Mouse (Mus musculus) forebrain, postnatal 0 days (tissue): ENCODE measurements around the gene Zfp688. TPM values are rescaled to one million over a fixed set of nuclear protein-coding genes. Genes with fewer than 3 reads are reported as not detected.
A peak's percentile ranks its signal among the peaks of the same experiment; 100 is the strongest.
"Not testable (repeated sequence)": the region's sequence is repeated elsewhere in the genome, so short reads cannot be mapped to it uniquely, and the experiment has no call there.

Experiments used
- ATAC-seq: fragments of 200-750 bp; cut with Nextera tagmentation; 2 replicates; pipeline ENCODE4 v1.8.0; 2017; ENCODE audit warnings: mild to moderate bottlenecking, moderate library complexity
- DNase-seq: peaks from one replicate; pipeline ENCODE4 v3.0.0-alpha.2; 2015
- H3K27ac ChIP-seq: fragments of 300-500 bp; sonication (generic); 2 replicates; pipeline ENCODE4 v1.5.1; 2014; ENCODE audit warnings: low read depth, mild to moderate bottlenecking, antibody characterized with exemption, low read length, moderate library complexity, mixed read lengths
- H3K27me3 ChIP-seq: fragments of 300-500 bp; sonication (generic); 2 replicates; pipeline ENCODE4 v1.6.1; 2014; ENCODE audit warnings: mild to moderate bottlenecking, low read length, mixed read lengths; ENCODE audit not compliant: insufficient read depth
- H3K36me3 ChIP-seq: fragments of 300-500 bp; sonication (generic); 2 replicates; pipeline ENCODE4 v1.6.1; 2014; ENCODE audit warnings: mild to moderate bottlenecking, moderate library complexity; ENCODE audit not compliant: insufficient read depth
- H3K4me1 ChIP-seq: fragments of 300-500 bp; sonication (generic); 2 replicates; pipeline ENCODE4 v1.6.1; 2014; ENCODE audit warnings: antibody characterized with exemption; ENCODE audit not compliant: insufficient read depth
- H3K4me2 ChIP-seq: fragments of 300-500 bp; sonication (generic); 2 replicates; pipeline ENCODE4 v1.6.1; 2014; ENCODE audit warnings: low read depth, mild to moderate bottlenecking, moderate library complexity
- H3K4me3 ChIP-seq: fragments of 300-500 bp; sonication (generic); 2 replicates; pipeline ENCODE4 v1.5.1; 2014; ENCODE audit warnings: low read depth, low read length, mixed read lengths
- H3K9ac ChIP-seq: fragments of 300-500 bp; sonication (generic); 2 replicates; pipeline ENCODE4 v1.6.1; 2014; ENCODE audit warnings: mild to moderate bottlenecking
- H3K9me3 ChIP-seq: fragments of 300-500 bp; sonication (generic); 2 replicates; pipeline ENCODE4 v1.6.1; 2016; ENCODE audit warnings: low read length
- CTCF ChIP-seq: sonication (generic); IDR thresholded peaks from 2 replicates; pipeline ENCODE4 v1.5.1; 2016; ENCODE audit warnings: antibody characterized with exemption, control low read depth, low read depth
- WGBS: fragments of 180-500 bp; shearing (Covaris S2); extraction: QIAGEN DNeasy Blood & Tissue Kit; methylation state at CpG from one replicate; pipeline ENCODE4 v1.1.7; 2014; 5-methylcytosine and 5-hydroxymethylcytosine counted together
- polyA plus RNA-seq: library from polyadenylated mRNA; unstranded; fragments of >200 nt; fragmentation: Nextera tagmentation; extraction: Ambion mirVana; gene quantifications from 2 replicates; pipeline ENCODE4 v1.2.1, GENCODE M21; 2015
- total RNA-seq: library from RNA; depleted of rRNA; stranded (reverse); fragments of >200 nt; gene quantifications from 2 replicates; pipeline ENCODE4 v1.2.3, GENCODE M21; 2014

Gene Zfp688
- total and polyA plus RNA-seq, 2 experiments from 2014 or later: 20.8 to 32.0 TPM

DNA sequence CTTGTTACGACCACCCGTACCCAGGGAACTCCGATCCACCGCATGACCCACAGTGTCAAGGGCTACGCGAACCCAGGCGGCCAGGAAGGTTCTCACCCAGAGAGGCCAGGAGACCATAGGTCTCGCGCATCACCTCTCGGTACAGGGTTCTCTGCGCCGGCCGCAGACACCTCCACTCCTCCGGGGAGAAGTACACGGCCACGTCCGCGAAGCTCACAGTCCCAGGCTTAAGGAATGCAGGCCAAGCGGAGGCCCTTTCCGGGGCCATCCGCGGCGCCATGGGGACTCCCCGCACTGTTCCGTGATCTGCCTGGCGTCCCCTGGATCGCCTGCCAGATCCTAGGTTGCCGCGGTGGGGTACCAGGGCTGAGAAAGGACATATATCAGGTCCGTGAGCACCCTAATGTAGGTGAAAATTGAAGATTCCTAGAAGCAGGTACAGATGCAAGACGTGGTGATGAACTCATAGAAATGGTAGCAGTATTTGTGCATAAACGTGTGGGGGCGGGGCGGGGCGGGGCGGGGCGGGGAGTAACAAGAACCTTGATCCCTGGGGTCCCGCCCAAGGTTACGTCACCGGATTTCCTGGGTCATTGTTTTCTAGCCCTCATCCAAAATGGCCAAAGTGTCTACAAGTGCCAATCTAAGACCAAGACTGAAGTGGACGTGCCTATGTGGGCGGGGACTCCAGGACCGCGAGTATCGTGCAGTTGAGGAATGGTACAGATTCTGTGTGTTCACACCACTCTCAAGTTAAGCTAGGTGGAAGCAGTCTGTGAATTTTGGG, 28.5 kb downstream of the Zfp688 start, which contains the start of gene E430018J23Rik:
TSS of gene E430018J23Rik (minus strand) at position 473 of the 787 bp plus-strand sequence.
- peak within 1 kb of the TSS; percentile 80 for H3K4me2 ChIP-seq
- DNase-seq (peak; percentile 96), ATAC-seq (peak; percentile 92)
- no peak for TF ChIP-seq CTCF
- 2% methylated on average over 45 of the region's 45 CpGs for WGBS
- no peaks in the 10 kb centered on the region for H3K27me3 ChIP-seq
- no peaks in the 10 kb centered on the region for H3K9me3 ChIP-seq
- H3K4me3 ChIP-seq: peak within 1 kb of the TSS; percentile 54
- H3K27ac ChIP-seq: peak within 1 kb of the TSS; percentile 83
- peaks cover 10% of the 10 kb centered on the region; the same call in 1 of the 2 replicates for H3K4me1 ChIP-seq
- peak within 1 kb of the TSS; percentile 87 for H3K9ac ChIP-seq
- peaks cover 4% of the 10 kb centered on the region; the same call in 1 of the 2 replicates for H3K36me3 ChIP-seq

DNA sequence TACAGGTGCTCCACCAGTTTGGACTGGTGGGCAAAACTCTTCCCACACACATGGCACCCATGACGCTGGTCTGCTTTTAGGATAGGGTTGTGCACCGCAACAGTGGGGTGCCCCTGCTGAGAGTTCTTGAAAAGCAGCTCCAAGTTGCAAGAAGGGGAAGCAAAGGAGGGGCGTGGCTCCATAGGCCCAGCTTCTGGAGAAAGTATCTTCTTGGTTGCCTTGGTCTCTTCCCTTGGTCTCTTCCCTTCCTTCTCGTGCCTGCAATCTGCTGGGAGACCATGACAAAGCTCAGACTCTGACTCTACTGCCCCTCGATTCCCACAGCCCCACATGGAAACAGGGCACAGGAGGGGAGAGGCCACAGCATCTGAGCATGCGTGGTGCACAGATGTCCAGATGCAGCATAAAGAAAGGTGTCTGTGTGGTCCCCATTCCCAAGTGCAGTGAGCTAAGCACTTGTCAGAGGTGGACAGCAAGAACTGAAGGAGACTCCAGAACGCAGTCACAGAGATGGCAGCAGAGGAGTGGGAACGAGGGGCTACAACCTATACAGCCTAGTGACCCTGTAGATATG, 29.5 kb downstream of the Zfp688 start:
- DNase-seq: no peak
- no peak for TF ChIP-seq CTCF
- Histone ChIP-seq H3K4me1 (peaks cover 10% of the 10 kb centered on the region; the same call in 1 of the 2 replicates), H3K4me3 (peak overlapping the region; percentile 54; the same call in 1 of the 2 replicates), H3K9me3 (no peaks in the 10 kb centered on the region), H3K27ac (no peak overlapping the region), H3K4me2 (peak overlapping the region; percentile 80), H3K9ac (peak overlapping the region; percentile 87), H3K36me3 (peaks cover 4% of the 10 kb centered on the region; the same call in 1 of the 2 replicates), H3K27me3 (no peaks in the 10 kb centered on the region)
- no peak for ATAC-seq
- 84% methylated on average over 8 of the region's 8 CpGs for WGBS

DNA sequence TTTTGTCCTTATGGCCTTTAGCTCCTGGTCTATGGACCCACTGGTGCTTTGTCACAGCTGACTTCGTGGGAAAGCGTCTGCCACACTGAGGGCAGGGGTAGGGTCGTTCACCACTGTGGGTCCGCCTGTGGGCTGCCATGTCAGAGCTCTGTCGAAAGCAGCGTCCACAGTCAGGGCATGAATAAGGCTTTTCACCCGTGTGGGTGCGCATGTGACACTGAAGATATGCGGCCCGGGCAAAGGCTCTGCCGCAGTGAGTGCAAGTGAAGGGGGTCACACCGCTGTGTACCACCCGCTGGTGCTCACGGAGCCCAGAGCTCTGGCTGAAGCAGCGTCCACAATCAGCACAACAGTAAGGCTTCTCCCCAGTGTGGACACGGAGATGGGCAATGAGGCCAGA, 30.3 kb downstream of the Zfp688 start:
- Histone ChIP-seq H3K4me3 (no peak overlapping the region), H3K9ac (no peak overlapping the region), H3K4me2 (no peak overlapping the region), H3K27me3 (no peaks in the 10 kb centered on the region), H3K4me1 (peaks cover 10% of the 10 kb centered on the region; the same call in 1 of the 2 replicates), H3K27ac (no peak overlapping the region), H3K36me3 (peaks cover 4% of the 10 kb centered on the region; the same call in 1 of the 2 replicates), H3K9me3 (no peaks in the 10 kb centered on the region)
- no peak for ATAC-seq
- WGBS: 96% methylated on average over 16 of the region's 16 CpGs
- DNase-seq: no peak
- no peak for TF ChIP-seq CTCF

DNA sequence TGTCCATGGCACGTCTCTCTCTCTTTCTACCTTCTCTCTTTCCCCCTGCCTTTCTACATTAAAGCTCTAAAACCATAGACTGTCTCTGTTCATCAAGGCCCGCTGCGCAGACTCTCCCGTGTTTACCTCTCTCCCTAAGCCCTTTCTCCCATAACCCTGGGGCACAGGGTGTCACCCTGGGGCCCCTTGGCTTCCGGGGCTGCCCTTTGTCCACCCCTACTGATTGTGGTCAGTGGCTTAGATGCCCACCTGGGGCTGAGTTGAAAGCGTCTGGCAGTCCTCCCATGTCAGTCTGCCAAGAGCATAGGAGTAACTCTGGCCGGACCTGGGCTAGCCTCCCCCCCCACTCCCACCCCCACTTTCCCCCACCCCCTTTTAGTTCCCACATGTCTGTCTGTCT, 31.6 kb downstream of the Zfp688 start:
- Histone ChIP-seq H3K9me3 (no peaks in the 10 kb centered on the region), H3K9ac (no peak overlapping the region), H3K4me1 (peaks cover 10% of the 10 kb centered on the region; the same call in 1 of the 2 replicates), H3K4me3 (no peak overlapping the region), H3K4me2 (no peak overlapping the region), H3K36me3 (peaks cover 4% of the 10 kb centered on the region; the same call in 1 of the 2 replicates), H3K27ac (no peak overlapping the region), H3K27me3 (no peaks in the 10 kb centered on the region)
- TF ChIP-seq CTCF: no peak
- DNase-seq (no peak), ATAC-seq (no peak)
- 66% methylated on average over 7 of the region's 7 CpGs for WGBS

DNA sequence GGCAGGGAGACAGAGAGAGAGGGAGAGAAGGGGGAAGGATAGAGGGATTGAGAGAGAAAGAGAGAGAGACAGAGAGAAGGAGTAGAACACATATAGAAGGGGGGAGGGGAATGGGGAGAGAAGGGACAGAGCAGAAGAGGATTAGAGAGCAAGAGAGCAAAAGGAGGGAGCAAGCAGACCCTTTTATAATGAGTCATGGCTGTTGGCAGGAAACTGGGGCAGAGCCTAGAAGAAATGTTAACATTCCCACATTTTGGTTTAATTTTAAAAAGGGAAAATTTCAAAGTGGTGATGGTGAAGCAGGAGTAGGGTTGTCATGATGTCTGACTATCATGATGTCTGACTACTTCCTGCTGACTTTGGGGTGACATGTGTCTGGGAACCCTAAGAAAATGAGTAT, 33.7 kb downstream of the Zfp688 start:
- H3K4me1 ChIP-seq, DNase-seq, H3K36me3 ChIP-seq, ATAC-seq, H3K4me2 ChIP-seq, H3K9me3 ChIP-seq, H3K9ac ChIP-seq, H3K4me3 ChIP-seq, H3K27ac ChIP-seq, H3K27me3 ChIP-seq: not testable (repeated sequence)

DNA sequence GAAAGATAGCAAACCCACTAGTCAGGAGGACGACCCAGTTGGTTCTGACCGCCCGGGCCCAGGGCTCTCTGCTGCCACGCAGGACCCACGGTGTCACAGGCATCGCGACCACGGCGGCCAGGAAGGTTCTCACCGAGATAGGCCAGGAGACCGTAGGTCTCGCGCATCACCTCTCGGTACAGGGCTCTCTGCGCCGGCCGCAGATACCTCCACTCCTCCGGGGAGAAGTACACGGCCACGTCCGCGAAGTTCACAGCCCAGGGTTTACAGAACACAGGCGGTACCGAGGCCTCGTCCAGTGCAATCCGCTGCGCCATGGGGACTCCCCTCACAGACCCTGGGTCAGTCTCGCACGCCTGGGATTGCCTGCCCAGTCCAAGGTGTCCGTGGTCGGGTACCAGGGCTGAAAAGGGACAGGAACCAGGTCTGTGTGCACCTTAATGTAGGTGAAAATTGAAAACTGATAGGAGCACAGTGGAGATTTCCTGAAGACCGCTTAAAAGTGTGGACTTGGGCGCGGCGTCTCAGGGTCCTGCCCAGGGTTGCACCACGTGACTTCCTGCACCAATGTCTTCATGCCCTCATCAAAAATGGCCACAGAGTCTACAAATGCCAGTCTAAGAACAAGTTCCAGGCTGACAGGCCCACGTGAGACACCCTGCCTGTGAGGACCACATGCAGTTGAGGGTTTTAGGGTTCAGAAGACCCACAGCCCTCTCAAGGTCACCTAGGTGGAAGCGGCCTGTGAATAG, 35.1 kb downstream of the Zfp688 start, which contains the start of gene 9130019O22Rik:
TSS of gene 9130019O22Rik (minus strand) at position 526 of the 752 bp plus-strand sequence.
- Histone ChIP-seq H3K27ac (no peak within 1 kb of the TSS), H3K4me3 (peak within 1 kb of the TSS; percentile 46), H3K36me3 (peaks cover 8% of the 10 kb centered on the region; the same call in 1 of the 2 replicates), H3K9ac (peak within 1 kb of the TSS; percentile 52), H3K9me3 (no peaks in the 10 kb centered on the region), H3K4me2 (peak within 1 kb of the TSS; percentile 77), H3K4me1 (no peaks in the 10 kb centered on the region), H3K27me3 (no peaks in the 10 kb centered on the region)
- DNase-seq (peak; percentile 90), ATAC-seq (peak; percentile 95)
- WGBS: 15% methylated on average over 38 of the region's 38 CpGs
- no peak for TF ChIP-seq CTCF

DNA sequence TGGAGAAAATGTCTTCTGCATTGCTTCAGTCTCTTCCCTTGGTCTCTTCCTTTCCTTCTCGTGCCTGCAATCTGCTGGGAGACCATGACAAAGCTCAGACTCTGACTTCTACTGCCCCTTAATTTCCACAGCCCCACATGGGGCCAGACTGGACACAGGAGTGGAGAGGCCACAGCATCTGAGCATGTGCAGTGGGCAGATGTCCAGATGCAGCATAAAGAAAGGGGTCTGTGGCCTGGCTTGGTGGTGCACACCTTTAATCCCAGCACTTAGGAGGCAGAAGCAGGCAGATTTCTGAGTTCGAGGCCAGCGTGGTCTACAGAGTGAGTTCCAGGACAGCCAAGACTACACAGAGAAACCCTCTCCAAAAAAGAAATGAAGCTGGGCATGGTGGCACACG, 36.3 kb downstream of the Zfp688 start:
- not testable (repeated sequence) for H3K4me1 ChIP-seq, ATAC-seq, H3K36me3 ChIP-seq, H3K9me3 ChIP-seq, H3K9ac ChIP-seq, H3K27me3 ChIP-seq, H3K4me3 ChIP-seq, DNase-seq, H3K4me2 ChIP-seq, H3K27ac ChIP-seq
- WGBS: 93% methylated on average over 4 of the region's 4 CpGs
